Mouse (Mus musculus): ENCODE results near the gene H6pd. TPM values are rescaled to one million over a fixed set of nuclear protein-coding genes. Genes with fewer than 3 reads are reported as not detected.

The H6pd gene
- total and polyA plus RNA-seq, 3 experiments, result 17.7 to 38.5 (median 25.1) TPM

DNA sequence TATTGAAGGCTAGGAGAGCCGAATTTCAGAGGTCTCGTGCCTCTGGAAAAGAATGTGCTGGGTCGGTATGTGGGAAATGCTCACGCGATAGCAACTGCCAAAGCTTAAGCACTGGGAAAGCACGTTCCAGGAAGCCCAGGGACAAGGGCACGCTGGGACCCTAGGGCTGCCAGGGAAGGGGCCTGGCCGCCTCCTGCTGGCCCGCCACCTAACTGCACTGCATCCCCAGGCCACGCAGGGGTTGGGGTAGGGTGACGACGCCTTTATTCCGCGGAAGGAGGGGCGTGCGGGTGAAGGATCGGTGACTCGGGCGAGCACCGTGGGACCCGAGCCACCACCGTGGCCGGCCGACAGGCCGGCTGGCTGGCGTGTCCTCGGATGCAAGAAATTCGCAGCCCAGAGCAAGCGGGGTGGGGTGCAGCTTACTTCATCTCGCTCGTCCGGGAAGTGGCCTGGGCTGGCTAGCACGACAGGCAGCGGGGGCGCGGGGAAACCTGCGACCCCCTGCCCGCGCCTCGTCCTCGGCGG is 434 bp downstream of the H6pd start:
- DNase-seq (ENCODE audit: extremely low read depth), result peak; percentile 77
- H3K4me1 ChIP-seq (ENCODE audit: control insufficient read depth in 1 of 2, insufficient read depth in 2 of 2), result peaks cover 14 to 50% of the 10 kb centered on the region in 2 experiments
- H3K9me3 ChIP-seq (replicated peaks; ENCODE audit: low read length), result peaks cover 9% of the 10 kb centered on the region
- peak overlapping the region; percentile 59 to 68 (median 62) for H3K4me3 ChIP-seq (replicated peaks in 1 of 3; ENCODE audit: low read depth in 2 of 3, low read length in 2 of 3, poor library complexity in 1 of 3)
- H3K9ac ChIP-seq (ENCODE audit: insufficient read depth, low read depth), result peak overlapping the region; percentile 83
- H3K27me3 ChIP-seq (replicated peaks), result no peaks in the 10 kb centered on the region
- H3K79me2 ChIP-seq (replicated peaks; ENCODE audit: control insufficient read depth, extremely low read depth, insufficient read depth, poor library complexity, severe bottlenecking), result no peaks in the 10 kb centered on the region; the same call in 1 of the 2 replicates
- peak; percentile 61; the same call in 1 of the 2 replicates for TF ChIP-seq MAX (IDR thresholded peaks at IDR 0.05; ENCODE audit: low read length)
- TF ChIP-seq SIN3A (IDR thresholded peaks at IDR 0.05; ENCODE audit: low read length), result peak; percentile 4; the same call in 1 of the 2 replicates
- no peak for TF ChIP-seq RCOR1 (conservative IDR thresholded peaks at IDR 0.05; ENCODE audit: low read depth, low read length)
- no peak for TF ChIP-seq ZC3H11A (IDR thresholded peaks at IDR 0.05; ENCODE audit: low read depth, low read length)
- 0 out of 2 replicates have a peak, but pooled peaks have one; percentile 15 for TF ChIP-seq MEF2A (IDR thresholded peaks at IDR 0.05; ENCODE audit: borderline replicate concordance, low read depth, low read length)
- TF ChIP-seq ZNF384 (IDR thresholded peaks at IDR 0.05; ENCODE audit: low read depth, low read length), result no peak
- TF ChIP-seq RAD21 (IDR thresholded peaks at IDR 0.05; ENCODE audit: low read depth, low read length), result peak; percentile 67
- no peak for TF ChIP-seq GABPA (IDR thresholded peaks at IDR 0.05; ENCODE audit: insufficient replicate concordance, low read depth, low read length)
- TF ChIP-seq CHD1 (IDR thresholded peaks at IDR 0.05; ENCODE audit: low read depth, low read length), result no peak
- no peak for TF ChIP-seq UBTF (IDR thresholded peaks at IDR 0.05; ENCODE audit: low read depth, low read length)
- TF ChIP-seq MAZ (IDR thresholded peaks at IDR 0.05; ENCODE audit: low read depth, low read length), result no peak
- no peak; the same call in 1 of the 2 replicates for TF ChIP-seq MAFK (IDR thresholded peaks at IDR 0.05; ENCODE audit: insufficient replicate concordance, low read length)
- no peak for TF ChIP-seq PAX5 (IDR thresholded peaks at IDR 0.05; ENCODE audit: low read length)
- TF ChIP-seq SMC3 (IDR thresholded peaks at IDR 0.05; ENCODE audit: low read depth, low read length), result peak; percentile 68
- no peak for TF ChIP-seq POLR2A (IDR thresholded peaks at IDR 0.05; ENCODE audit: low read depth, low read length)
- TF ChIP-seq NRF1 (IDR thresholded peaks at IDR 0.05; ENCODE audit: low read depth, low read length), result no peak
- peak; percentile 57 for TF ChIP-seq ELF1 (IDR thresholded peaks at IDR 0.05; ENCODE audit: low read depth, low read length)
- peak; percentile 95 for TF ChIP-seq BHLHE40 (IDR thresholded peaks at IDR 0.05; ENCODE audit: low read depth, low read length)
- TF ChIP-seq KAT2A (IDR thresholded peaks at IDR 0.05; ENCODE audit: insufficient replicate concordance, low read length), result no peak
- TF ChIP-seq ZMIZ1 (IDR thresholded peaks at IDR 0.05; ENCODE audit: low read depth, low read length), result no peak
- no peak for TF ChIP-seq USF1 (IDR thresholded peaks at IDR 0.05; ENCODE audit: low read depth, low read length)
- no peak for TF ChIP-seq E2F4 (IDR thresholded peaks at IDR 0.05; ENCODE audit: insufficient replicate concordance, low read depth, low read length)
- no peak for TF ChIP-seq EP300 (IDR thresholded peaks at IDR 0.05; ENCODE audit: low read length)
- TF ChIP-seq USF2 (conservative IDR thresholded peaks at IDR 0.05; ENCODE audit: low read depth, low read length), result no peak
- no peak for TF ChIP-seq HCFC1 (IDR thresholded peaks at IDR 0.05; ENCODE audit: low read depth, low read length)
- no peak for TF ChIP-seq TBP (conservative IDR thresholded peaks at IDR 0.05; ENCODE audit: low read depth, low read length)
- TF ChIP-seq TCF12 (IDR thresholded peaks at IDR 0.05; ENCODE audit: low read depth, low read length), result peak; percentile 32; the same call in 1 of the 2 replicates
- TF ChIP-seq MXI1 (IDR thresholded peaks at IDR 0.05; ENCODE audit: low read depth, low read length), result no peak; the same call in none of the 2 replicates
- TF ChIP-seq NELFE (IDR thresholded peaks at IDR 0.05; ENCODE audit: low read depth, low read length), result no peak; the same call in 1 of the 2 replicates
- no peak for TF ChIP-seq CHD2 (IDR thresholded peaks at IDR 0.05; ENCODE audit: low read length)
- TF ChIP-seq JUND (conservative IDR thresholded peaks at IDR 0.05; ENCODE audit: low read depth, low read length), result no peak
- no peak for TF ChIP-seq IRF4 (IDR thresholded peaks at IDR 0.05; ENCODE audit: low read depth, low read length)
- peak in 1 of 2 experiments; percentile 74; a peak in 2 of 4 replicates for TF ChIP-seq CTCF (conservative IDR thresholded peaks at IDR 0.05 in 1 of 2, IDR thresholded peaks at IDR 0.05 in 1 of 2; ENCODE audit: low read depth in 2 of 2, low read length in 2 of 2)
- TF ChIP-seq ZKSCAN1 (IDR thresholded peaks at IDR 0.05; ENCODE audit: borderline replicate concordance, low read depth, low read length), result no peak
- TF ChIP-seq JUN (IDR thresholded peaks at IDR 0.05; ENCODE audit: insufficient read depth, low read depth, low read length), result no peak
- TF ChIP-seq MYC (IDR thresholded peaks at IDR 0.05; ENCODE audit: low read depth, low read length), result peak; percentile 81; the same call in 1 of the 2 replicates
- peak; percentile 42; the same call in 1 of the 2 replicates for TF ChIP-seq ETS1 (conservative IDR thresholded peaks at IDR 0.05; ENCODE audit: low read depth, low read length)
- no peak for TF ChIP-seq POLR2AphosphoS2 (IDR thresholded peaks at IDR 0.05; ENCODE audit: low read depth, low read length)
- H3K27ac ChIP-seq (ENCODE audit: insufficient read depth, low read depth), result peak overlapping the region; percentile 73
- in situ Hi-C loops (cut with MboI; ENCODE audit: low pct_ligation_motif_present, low pct_unique_long_range_greater_than_20kb, low sequenced_read_pairs), result no loop called here
- H3K4me2 ChIP-seq (ENCODE audit: insufficient read depth, low read depth, poor library complexity, severe bottlenecking), result peak overlapping the region; percentile 87
- H3K36me3 ChIP-seq (replicated peaks in 1 of 2; ENCODE audit: control insufficient read depth in 1 of 2, insufficient read depth in 1 of 2, low read length in 1 of 2), result peaks cover 4 to 18% of the 10 kb centered on the region in 2 experiments
- dilution Hi-C loops (cut with MboI; ENCODE audit: extremely low pct_ligation_motif_present, extremely low pct_unique_long_range_greater_than_20kb, low sequenced_read_pairs), result no loop called here

Data from CH12.LX (cell line).